Mouse (Mus musculus) frontal cortex, postnatal 36 days (tissue): ENCODE measurements around the gene Cct5.

Source experiments
- DNase-seq, 2 experiments: peaks; one replicate each; pipeline ENCODE4 v3.0.0; 2022; ENCODE audit warnings: low spot score in 2 of 2

Cct5 gene

DNA sequence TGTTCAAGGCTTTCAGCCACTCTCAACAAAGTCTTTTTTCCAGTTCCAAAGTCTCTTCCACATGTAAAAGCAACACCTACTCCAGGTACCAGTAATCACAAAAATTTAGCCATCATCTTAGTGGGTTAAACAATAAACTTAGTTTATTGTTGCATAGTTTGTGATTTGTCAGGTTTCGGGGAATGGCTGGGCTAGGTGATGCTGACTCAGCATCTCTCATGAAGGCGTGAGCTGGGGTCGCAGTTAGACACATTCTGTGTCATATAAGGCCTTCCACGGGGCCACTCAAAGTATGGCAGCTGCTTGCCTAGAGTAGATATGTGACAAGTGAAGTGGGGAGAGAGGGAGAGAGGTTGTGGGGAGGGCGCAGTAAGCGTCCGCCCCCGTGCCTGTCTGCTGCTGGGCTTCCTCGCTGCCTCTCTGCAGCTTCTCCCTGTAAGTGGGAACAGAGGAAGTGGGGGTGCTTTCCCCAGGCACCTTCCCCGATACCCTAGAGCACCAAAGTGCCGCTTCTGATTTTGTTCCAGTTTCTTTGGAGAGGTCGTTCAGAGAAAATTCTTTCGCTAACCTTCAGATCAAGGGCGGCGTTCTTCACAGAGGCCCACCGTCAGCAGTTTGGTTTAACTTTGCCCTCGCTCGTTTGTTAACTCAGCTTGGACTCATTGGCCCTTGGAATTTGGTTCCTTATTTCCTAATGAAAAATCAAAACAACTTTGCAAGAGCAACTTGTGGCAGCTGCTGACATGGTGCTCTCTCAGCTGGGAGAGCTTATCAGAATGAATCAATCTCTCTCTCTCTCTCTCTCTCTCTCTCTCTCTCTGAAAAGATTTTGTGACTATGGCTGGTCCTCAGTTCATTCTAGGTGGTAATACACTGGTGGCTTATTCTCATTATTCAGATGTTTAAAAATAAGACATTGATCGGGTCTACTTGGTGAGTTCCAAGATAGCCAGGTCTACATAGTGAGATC is 37.7 kb downstream of the Cct5 start:
- DNase-seq, result no peak

- no peak for DNase-seq
These were observed 38.8 kb downstream of the Cct5 start for GRCm38 (mm10) chr15:31562847-31563246.

DNA sequence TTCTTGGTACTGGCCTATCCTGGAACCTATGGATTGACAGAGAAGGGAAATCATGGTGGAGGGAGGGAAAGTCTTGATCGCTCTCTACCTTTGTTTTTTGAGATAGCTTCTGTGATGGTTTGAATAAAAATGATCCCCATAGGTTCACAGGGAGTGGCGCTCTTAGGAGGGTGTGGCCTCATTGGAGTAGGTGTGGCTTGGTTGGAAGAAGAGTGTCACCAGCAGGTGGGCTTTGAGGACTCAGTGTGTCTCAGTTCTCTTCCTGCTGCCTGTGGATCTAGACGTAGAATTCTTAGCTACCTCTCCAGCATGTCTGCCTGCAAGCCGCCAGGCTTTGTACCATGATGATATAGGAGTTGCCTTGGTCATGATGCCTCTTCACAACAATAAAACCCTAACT is 39.6 kb downstream of the Cct5 start:
- no peak for DNase-seq

- no peak for DNase-seq
These were observed 40.2 kb downstream of the Cct5 start for GRCm38 (mm10) chr15:31561390-31561789.

DNA sequence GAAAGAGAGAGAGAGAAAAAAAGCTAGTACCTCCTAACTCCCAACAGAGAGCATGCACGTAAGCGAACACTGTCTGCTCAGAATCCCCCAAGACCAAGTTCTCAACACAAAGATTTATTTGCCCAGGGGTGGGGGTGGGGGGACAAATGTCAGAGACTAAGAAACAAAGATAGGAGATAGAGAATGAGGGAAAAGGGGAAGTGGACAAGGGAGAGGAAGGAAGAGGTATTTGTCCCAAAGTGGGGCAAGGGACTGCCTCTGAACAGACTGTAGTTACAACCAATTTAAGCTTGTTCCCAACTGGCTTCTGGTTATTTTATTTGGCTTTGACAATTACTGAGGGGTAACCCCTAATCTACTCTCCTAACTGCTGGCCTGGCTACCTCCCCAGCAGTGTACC is 46.7 kb downstream of the Cct5 start:
- DNase-seq, result no peak

DNA sequence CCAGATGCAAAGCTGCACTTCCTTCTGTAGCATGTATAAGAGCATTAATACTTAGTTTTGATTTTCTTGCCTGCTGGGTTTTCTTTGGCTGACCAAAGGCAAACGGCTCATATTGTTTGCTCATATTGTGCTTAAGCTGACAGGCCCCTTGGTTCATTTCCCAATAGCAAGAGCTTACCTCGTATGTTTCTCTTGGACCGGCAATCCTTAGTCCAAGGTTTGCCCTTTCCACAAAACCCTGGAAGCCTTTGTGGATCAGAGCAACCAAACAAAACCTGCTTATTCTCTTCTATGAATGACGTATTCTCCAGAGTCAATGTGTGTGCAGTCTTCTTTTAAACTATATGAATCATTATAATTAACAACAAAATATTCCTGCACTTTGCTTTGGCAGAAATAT is 51.2 kb downstream of the Cct5 start:
- no peak for DNase-seq

GRCm38 (mm10) chr15:31547421-31547820 is 54.2 kb downstream of the Cct5 start:
- DNase-seq, result no peak

GRCm38 (mm10) chr15:31546291-31546690 is 55.3 kb downstream of the Cct5 start:
- DNase-seq, result no peak

DNA sequence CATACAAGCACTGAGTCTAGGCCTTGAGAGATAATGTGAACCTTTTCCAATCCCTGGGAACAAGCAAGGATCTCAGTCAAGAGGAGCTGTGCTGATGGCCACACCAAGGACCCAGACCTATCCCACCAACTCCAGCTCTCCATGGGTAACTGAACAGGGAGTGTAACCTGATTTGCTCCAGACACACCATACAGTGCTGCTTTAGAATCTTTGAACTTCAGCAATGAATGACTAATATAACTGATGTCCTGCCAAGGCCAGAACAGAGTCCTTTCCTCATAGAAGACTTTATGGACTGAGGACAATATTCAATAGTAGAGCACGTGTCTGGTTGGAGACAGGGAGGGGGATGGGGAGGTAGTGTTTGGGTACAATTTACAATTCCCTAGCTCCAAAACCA is 56.5 kb downstream of the Cct5 start:
- no peak for DNase-seq

DNA sequence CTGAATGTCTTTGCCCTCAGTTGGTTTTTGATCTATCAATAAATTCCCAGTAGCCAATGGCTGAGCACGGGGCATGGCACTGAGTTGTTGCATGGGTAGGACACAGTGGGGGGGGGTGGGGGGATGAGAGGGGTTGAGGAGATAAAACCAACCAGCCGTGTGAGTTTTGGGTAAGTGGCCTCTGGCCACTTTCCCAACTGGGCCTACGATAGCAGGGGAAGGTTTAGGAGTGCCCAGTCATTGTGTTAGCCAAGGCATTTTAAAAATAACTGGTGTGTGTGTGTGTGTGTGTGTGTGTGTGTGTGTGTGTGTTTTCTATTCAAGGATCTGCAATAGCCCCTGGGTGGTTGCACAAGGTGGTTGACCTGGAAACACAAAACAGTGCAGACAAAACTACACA is 58.4 kb downstream of the Cct5 start:
- no peak for DNase-seq

- DNase-seq, result no peak
These were observed 59.3 kb downstream of the Cct5 start for GRCm38 (mm10) chr15:31542013-31542958.
